Mouse (Mus musculus) cerebellum, postnatal 4 days (tissue): ENCODE results near the gene Slc38a9.

Source experiments
- DNase-seq, 2 experiments: peaks; one replicate each; pipeline ENCODE4 v3.0.0; 2022; ENCODE audit warnings: low spot score in 2 of 2, mixed read lengths in 1 of 2

The Slc38a9 gene

GRCm38 (mm10) chr13:112770528-112771328 is 110.2 kb downstream of the Slc38a9 start:
- DNase-seq: no peak

GRCm38 (mm10) chr13:112771447-112772208 is 111.1 kb downstream of the Slc38a9 start:
- no peak for DNase-seq

- DNase-seq: no peak
Observed at GRCm38 (mm10) chr13:112772252-112772651, 111.7 kb downstream of the Slc38a9 start.

- no peak for DNase-seq
Observed at GRCm38 (mm10) chr13:112772861-112773260, 112.3 kb downstream of the Slc38a9 start.

- DNase-seq: no peak
Observed at GRCm38 (mm10) chr13:112773991-112774675, 113.6 kb downstream of the Slc38a9 start.

- DNase-seq: no peak
Observed at GRCm38 (mm10) chr13:112775856-112776255, 115.3 kb downstream of the Slc38a9 start.

- DNase-seq: no peak
Observed at GRCm38 (mm10) chr13:112778407-112778806, 117.9 kb downstream of the Slc38a9 start.

- DNase-seq: no peak
Observed at GRCm38 (mm10) chr13:112785305-112785704, 124.8 kb downstream of the Slc38a9 start.

- no peak for DNase-seq
Observed at GRCm38 (mm10) chr13:112786142-112786541, 125.6 kb downstream of the Slc38a9 start.

- no peak for DNase-seq
Observed at GRCm38 (mm10) chr13:112786942-112787533, 126.5 kb downstream of the Slc38a9 start.
